Mouse (Mus musculus) kidney, adult 2 months (tissue): ENCODE measurements around the gene Zbtb45.

Experiments used
- CTCF ChIP-seq: fragments of 200-500 bp; conservative IDR thresholded peaks from 2 replicates; pipeline ENCODE4 v1.5.1; 2011; ENCODE audit warnings: low read depth, mild to moderate bottlenecking, control low read depth, low read length, moderate library complexity, mixed read lengths; ENCODE audit not compliant: insufficient read depth, insufficient read length
- POLR2A ChIP-seq: fragments of 200-500 bp; IDR thresholded peaks from one replicate; pipeline ENCODE4 v1.6.1; 2011; ENCODE audit warnings: low read depth, low read length, control low read depth

DNA sequence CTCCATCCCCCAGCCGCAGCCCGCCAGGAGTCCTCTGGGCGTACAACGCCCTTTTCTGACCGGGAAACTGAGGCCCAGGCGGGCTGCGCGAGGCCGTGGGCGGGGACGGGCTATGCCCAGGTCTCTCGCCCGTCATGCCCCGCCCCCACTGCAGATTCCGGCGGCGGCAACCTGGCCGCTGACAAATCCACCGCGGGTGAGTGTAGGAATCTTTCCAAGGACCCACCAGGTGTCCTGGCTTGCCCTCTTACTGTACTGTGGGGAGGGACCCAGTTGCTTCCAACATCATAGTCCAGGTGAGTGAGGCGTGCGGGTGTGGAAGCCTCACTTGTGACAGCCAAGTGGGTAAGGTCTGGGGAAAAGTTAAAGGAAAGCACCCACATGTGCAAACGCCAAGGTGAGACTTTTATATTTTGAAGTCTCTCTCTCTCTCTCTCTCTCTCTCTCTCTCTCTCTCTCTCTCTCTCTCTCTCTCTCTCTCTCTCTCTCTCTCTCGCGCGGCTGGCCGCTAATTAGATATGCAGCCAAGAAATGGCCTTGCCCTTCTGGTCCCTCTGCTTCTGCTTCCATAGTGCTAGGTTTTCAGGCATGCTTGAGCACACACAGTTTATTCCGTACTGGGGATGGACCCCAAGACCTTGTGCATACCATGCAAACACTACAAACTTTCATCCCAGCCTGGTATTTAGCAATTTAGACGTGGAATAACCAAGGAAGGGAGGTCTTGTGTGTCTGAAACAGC, 43.6 kb downstream of the Zbtb45 start:
- TF ChIP-seq POLR2A (no peak), CTCF (no peak)
